Mouse (Mus musculus) left cerebral cortex, adult 8-10 months (tissue): Measurements from ENCODE around the gene Rxfp2. TPM values are rescaled to one million over a fixed set of nuclear protein-coding genes. Genes with fewer than 3 reads are reported as not detected.
A peak's percentile ranks its signal among the peaks of the same experiment; 100 is the strongest.

Experiments
- DNase-seq, 2 experiments: peaks; one replicate each; pipeline ENCODE4 v3.0.0; 2022; ENCODE audit warnings: low spot score in 2 of 2
- total RNA-seq, 4 experiments: library from RNA; stranded (reverse); gene quantifications; 2 replicates each; pipeline ENCODE4 v1.2.4; 2022

The Rxfp2 gene
- total RNA-seq, 4 experiments from 2014 or later = 0.61 to 1.4 (median 1.2) TPM

GRCm38 (mm10) chr5:150114778-150115177 is 96.3 kb downstream of the Rxfp2 start:
- DNase-seq = no peak

DNA sequence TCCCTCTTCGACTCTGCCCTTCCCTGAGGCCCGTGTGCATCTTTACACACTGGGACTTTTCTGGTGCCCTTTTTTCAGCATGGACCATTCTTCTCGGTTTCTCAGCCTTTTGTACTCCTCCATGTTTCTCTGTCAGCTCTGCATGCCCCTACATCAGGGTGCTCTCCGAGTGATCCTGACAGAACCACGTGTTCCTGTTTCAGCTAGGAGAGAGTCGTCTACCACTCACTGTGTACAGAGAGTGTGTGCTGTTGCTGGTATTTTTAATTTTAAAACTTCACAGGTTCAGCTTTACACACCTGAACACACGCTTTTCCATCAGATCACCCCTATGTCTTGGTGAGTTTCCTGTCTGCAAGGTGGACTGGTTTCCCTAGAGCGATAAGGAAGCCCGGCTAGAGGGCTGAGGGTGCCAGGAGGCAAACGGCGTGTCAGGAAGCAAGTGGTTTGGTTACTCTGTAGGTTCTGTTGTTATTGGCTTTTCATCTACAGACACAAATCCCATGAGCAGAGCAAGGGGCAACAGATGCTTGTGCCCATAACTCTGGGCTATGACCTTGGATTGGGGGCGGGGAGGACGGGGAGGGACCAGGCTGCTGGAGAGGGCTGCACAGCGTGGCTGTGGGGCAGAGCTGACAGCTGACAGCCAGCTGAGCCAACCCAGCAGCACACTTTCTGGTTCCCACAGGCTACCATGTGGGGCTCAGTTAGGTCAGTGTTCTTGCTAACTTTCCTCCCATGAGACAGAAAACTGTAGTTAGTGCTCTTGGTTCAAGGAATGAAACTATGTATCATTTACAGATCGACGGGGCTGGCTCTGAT is 97.0 kb downstream of the Rxfp2 start:
- no peak for DNase-seq

DNA sequence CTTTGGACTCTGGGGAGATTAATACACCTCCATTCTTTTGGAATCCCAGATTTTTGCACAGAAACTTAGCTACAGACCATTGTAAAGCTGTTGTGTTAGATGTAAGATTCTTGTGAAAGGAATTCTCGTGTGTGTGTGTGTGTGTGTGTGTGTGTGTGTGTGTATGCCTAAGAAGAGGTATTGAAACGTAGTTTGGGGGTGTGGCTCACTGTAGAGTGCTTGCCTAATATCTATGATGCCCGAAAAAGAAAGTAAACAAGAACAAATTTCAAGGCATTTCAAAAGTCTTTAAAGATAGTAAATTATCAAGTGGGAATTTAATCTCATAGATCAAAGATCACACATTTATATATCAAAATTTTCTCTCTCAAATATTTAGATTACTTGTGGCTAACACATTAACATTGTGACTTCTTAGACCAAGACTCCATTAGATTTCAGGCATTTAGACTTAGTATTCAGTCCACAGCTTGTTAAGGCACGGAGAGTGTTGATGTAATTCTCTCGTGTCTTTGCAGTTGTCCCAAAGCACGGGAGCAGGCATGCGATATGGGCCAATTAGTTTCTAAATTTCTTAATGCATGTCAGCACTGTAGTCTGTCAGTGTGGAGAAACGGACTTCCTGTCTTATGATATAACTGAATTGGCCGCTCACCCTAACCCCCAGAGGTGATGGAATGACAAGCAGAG is 97.9 kb downstream of the Rxfp2 start:
- DNase-seq = no peak

DNA sequence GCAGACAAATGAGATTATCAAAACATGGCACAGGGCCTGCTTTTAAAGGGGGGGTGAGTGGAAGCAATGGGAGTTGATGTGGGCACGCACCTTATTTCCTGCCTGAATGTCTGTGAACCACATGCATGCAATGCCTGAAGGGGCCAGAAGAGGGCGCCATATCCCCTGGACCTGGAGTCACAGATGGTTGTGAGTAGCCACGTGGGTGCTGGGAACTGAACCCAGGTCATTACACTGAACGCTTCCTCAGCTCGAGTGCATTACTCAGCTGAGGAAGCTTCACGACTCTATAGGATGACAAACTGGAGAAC is 98.4 kb downstream of the Rxfp2 start:
- DNase-seq = no peak

GRCm38 (mm10) chr5:150118124-150118454 is 99.6 kb downstream of the Rxfp2 start:
- no peak for DNase-seq

DNA sequence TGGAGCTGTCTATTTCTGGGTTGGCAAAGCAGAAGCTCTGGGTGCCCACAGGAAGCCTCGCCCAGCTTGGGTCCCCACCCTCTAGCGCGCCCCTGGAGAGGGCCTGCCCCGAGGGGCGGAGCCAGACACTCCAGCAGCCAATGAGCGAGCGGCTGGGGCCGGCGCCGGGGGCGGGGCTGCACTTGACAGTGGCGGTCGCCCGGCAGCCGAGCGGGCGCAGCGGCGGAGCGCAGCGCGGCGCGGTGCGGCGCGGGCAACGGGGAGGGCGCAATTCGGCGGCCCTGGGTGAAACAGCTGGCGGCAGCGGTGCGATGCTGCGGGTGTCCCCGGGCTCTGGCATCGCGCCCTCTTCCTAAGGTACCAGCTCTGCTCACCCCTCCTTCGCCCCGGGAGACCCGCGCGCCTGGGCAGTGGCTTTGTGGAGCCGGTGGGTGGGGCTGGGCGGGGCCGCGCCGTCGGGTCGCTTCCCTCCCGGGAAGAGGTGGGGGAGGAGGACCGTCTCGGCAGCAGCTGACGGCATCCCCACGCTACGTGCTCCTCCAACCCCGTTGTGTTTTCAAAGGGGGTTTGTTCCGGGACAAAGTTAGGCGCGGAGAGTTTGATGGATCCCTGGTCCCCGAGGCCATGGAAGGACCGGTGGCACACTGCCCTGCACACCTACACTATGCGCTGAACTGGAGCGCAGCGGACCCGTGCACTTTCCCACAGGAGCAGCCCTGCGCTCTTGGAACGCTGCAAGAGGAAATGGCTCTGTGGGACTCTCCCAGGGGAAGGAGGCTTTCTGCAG is 100.2 kb downstream of the Rxfp2 start, which contains the start of gene Fry:
TSS of gene Fry (plus strand) at position 191 of the 787 bp plus-strand sequence.
- peak; percentile 88 to 95 for DNase-seq

DNA sequence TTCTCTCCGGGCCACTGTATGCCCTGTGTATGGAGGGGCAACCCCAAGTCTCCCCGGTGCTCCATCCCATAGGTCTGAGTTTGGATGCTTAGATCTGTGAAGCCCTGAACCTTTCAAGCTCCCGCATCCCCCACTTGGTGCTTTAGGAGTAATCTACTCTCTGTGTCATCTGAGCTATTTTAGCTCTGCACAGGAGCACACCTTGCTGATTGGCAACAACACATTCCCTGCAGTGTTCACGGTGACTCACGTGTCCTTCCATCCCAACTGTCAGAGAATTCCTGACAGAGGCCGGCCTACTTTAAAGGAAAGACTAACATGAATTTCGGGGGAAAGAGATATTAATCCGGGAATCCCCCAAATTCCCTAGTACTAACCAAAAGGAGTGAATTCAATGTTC is 102.2 kb downstream of the Rxfp2 start:
- DNase-seq = no peak

DNA sequence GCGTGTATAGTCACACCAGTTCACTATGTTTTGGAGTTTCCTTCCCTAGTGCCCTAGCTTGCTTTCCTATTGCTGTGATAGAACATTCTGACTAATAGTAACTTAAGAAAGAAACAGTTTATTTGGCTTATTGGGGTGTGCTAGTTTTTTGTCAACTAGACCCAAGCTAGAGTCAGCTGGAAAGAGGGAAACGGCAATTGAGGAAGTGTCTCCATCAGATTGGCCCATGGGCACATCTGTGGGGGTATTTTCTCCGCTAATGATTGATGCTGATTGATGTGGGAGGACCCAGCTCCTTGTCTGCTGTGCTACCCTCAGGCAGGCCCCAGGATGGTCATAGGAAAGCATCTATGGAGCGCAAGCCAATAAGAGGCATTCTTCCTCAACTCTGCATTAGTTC is 103.6 kb downstream of the Rxfp2 start:
- DNase-seq = no peak

DNA sequence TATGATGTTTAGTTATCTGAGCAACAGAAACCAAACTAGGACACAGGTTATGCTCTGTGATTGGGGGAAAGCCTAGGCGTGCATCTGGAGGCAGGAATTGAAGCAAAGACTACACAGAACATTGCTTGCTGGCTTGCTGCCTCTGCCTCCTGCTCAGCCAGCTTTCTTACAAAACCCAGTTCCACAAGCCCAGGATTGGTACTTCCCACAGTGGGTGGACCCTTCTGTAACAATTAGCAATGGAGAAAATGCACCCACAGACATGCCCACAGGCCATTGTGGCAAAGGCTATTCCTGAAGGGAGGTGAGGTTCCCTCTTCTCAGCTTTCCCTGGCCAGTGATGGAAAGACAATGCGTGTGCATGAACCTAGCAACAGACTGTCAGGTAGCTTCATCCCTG is 104.1 kb downstream of the Rxfp2 start:
- peak in 1 of 2 experiments; percentile 59 for DNase-seq

DNA sequence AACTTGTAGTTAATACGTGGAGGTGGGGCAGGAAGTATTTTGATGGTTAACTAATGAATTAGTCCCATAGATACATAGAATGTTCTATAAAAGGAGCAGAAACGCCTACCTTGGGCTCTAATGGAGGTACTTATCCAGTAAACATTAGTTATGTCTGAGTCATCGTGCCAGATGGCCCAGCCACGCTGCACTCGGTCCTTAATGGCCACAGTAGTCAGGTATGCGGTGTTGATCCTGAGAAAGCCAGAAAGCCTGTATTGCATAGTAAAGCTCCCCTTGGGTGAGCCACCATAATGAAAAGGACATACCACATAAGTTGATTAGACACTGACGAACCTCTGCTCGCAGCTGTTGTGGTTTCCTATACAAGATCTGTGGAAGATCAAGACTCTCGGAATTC is 107.4 kb downstream of the Rxfp2 start:
- no peak for DNase-seq

- no peak for DNase-seq
Measured at GRCm38 (mm10) chr5:150128432-150128831, 110.0 kb downstream of the Rxfp2 start.

DNA sequence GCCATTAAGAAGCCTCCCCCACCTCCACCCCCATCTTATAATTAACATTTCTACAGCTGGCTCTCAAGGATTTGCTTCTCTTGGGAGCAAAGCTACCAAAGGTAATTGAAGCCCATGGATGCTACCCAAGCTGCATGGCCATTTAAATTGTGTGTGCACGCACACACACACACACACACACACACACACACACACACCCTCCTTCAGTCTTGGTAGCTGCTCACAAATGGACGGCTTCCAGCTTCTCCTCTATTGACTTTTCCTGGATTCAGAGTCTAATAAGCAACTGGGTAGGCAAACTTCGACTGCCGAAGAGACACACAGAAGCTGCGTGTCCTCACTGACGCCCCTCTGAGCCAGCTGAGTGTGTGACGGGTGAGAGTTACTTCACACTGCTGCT is 111.7 kb downstream of the Rxfp2 start:
- DNase-seq = no peak

GRCm38 (mm10) chr5:150131166-150131565 is 112.7 kb downstream of the Rxfp2 start:
- no peak for DNase-seq

Other genes starting within 250 kb of the Rxfp2 start
- gene Fry, start 100.0 kb downstream of the Rxfp2 start, total RNA-seq = 100 to 1,000 TPM; 162 to 210 (median 176) TPM